Mouse (Mus musculus) spleen, adult 2 months (tissue): ENCODE measurements around the gene Mfap1a. TPM values are rescaled to one million over a fixed set of nuclear protein-coding genes. Genes with fewer than 3 reads are reported as not detected.
A peak's percentile ranks its signal among the peaks of the same experiment; 100 is the strongest.

Experiments
- DNase-seq, 2 experiments: peaks; one replicate each; pipeline versions ENCODE4 v3.0.0 to v3.0.0-alpha.2; 2012 to 2021; ENCODE audit warnings: low spot score in 2 of 2, low read depth in 1 of 2
- H3K27ac ChIP-seq: fragments of 200-500 bp; 2 replicates; pipeline ENCODE4 v1.5.1; 2012; ENCODE audit warnings: low read length, inconsistent platforms; ENCODE audit not compliant: insufficient read depth
- H3K27me3 ChIP-seq: fragments of 200-500 bp; 2 replicates; pipeline ENCODE4 v1.6.1; 2012; ENCODE audit warnings: mild to moderate bottlenecking, moderate library complexity, low read length, inconsistent platforms; ENCODE audit not compliant: control insufficient read depth, insufficient read depth
- H3K36me3 ChIP-seq: fragments of 200-500 bp; 2 replicates; pipeline ENCODE4 v1.6.1; 2012; ENCODE audit warnings: mild to moderate bottlenecking, low read length, inconsistent platforms; ENCODE audit not compliant: control insufficient read depth, insufficient read depth
- H3K4me1 ChIP-seq: fragments of 200-500 bp; 2 replicates; pipeline ENCODE4 v1.6.1; 2011; ENCODE audit warnings: inconsistent platforms; ENCODE audit not compliant: control insufficient read depth, insufficient read depth, insufficient read length
- H3K4me3 ChIP-seq: fragments of 200-500 bp; 2 replicates; pipeline ENCODE4 v1.5.1; 2011; ENCODE audit warnings: mild to moderate bottlenecking, inconsistent platforms; ENCODE audit not compliant: insufficient read depth, insufficient read length; ENCODE audit errors: extremely low read depth
- CTCF ChIP-seq: fragments of 200-500 bp; IDR thresholded peaks from 2 replicates; pipeline ENCODE4 v1.5.1; 2011; ENCODE audit warnings: mild to moderate bottlenecking, inconsistent platforms; ENCODE audit not compliant: insufficient read depth, insufficient read length, insufficient replicate concordance; ENCODE audit errors: extremely low read depth
- POLR2A ChIP-seq: fragments of 200-500 bp; IDR thresholded peaks from 2 replicates; pipeline ENCODE4 v1.6.1; 2011; ENCODE audit warnings: low read depth, low read length, inconsistent platforms
- WGBS: fragments of 180-500 bp; shearing (Covaris S2); methylation state at CpG from one replicate; pipeline ENCODE4 v1.1.7; 2018; 5-methylcytosine and 5-hydroxymethylcytosine counted together
- polyA plus RNA-seq: library from polyadenylated mRNA; depleted of rRNA; stranded (reverse); fragments of >200 nt; gene quantifications from 2 replicates; pipeline ENCODE4 v1.2.3, GENCODE M21; 2012

Gene Mfap1a
- polyA plus RNA-seq, 1 experiment = 1.8 TPM

DNA sequence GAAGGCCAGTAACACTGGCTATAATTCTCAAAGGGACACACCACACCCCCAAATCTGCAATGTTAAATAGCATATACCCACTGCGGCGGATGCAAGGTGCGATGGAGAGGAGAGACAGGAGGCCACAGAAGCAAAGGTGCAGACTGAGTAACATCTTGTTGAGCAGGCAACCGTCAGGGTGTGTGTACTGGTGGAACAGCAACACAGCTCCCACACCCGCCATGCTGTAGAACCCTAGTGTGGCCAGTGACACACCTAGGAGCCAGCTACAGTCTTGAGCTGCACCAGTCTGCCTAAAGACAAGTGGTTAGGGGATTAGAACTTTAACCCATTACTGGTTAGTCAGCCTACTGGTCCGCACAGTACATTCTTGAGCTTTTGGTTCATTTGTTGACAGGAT, 52.5 kb downstream of the Mfap1a start:
- no peak for DNase-seq
- 93% methylated on average over 6 of the region's 6 CpGs for WGBS
- Histone ChIP-seq H3K4me3 (no peak overlapping the region), H3K4me1 (peaks cover 15% of the 10 kb centered on the region), H3K27me3 (no peaks in the 10 kb centered on the region), H3K27ac (no peak overlapping the region), H3K36me3 (peaks cover 12% of the 10 kb centered on the region)
- no peak for TF ChIP-seq POLR2A
- no peak for TF ChIP-seq CTCF

DNA sequence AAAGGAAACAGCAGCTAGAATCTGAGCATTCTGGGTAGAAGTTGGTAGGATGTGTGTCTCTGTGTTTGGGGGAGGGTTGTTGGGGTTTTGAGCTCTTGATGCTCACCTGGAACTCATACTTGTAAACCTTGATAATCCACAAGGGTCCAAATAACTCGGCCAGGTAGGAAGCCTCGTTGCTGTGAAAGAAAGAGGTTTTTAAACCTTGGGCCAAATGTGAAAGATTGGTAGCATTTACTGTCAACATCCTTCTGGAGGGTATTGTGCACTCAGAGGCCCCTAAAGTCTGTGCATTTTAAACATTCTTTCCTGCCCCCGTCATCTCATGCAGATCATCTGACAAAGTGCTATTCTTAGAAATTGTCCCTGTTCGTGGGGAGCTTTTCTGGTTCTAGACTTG, 53.5 kb downstream of the Mfap1a start, which contains the start of gene Hypk:
Gene Hypk, plus strand, starts transcription at position 301 of the 400 bp plus-strand sequence.
- 72% methylated on average over 4 of the region's 4 CpGs for WGBS
- Histone ChIP-seq H3K4me1 (peaks cover 15% of the 10 kb centered on the region), H3K36me3 (peaks cover 10% of the 10 kb centered on the region), H3K4me3 (no peak within 1 kb of the TSS), H3K27ac (no peak within 1 kb of the TSS), H3K27me3 (no peaks in the 10 kb centered on the region)
- no peak for DNase-seq
- TF ChIP-seq CTCF (no peak), POLR2A (no peak)

DNA sequence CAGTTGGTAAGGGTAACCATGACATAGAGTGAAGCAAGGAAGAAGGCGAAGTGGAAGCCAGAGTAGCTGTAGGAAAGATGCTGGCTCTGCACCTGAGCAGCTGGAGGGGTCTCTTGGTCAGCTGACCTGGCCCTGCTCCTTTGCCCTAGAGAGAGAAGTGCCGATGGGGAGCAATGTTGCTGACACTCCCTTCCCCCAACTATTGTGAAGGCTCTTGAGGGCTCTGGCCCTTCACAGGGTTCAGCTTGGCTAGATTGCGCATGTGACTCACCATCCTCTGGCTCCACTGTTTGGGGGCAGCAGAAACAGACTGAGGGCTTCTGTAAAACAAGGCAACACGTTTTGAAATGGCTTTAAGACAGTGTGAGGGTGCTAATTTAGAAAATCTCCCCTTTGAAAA, 54.1 kb downstream of the Mfap1a start:
- H3K27ac ChIP-seq = no peak overlapping the region
- no peaks in the 10 kb centered on the region for H3K27me3 ChIP-seq
- H3K4me3 ChIP-seq = no peak overlapping the region
- DNase-seq = no peak
- 86% methylated on average over 4 of the region's 4 CpGs for WGBS
- H3K36me3 ChIP-seq = peaks cover 10% of the 10 kb centered on the region
- H3K4me1 ChIP-seq = peaks cover 11% of the 10 kb centered on the region
- no peak for TF ChIP-seq POLR2A
- no peak for TF ChIP-seq CTCF

DNA sequence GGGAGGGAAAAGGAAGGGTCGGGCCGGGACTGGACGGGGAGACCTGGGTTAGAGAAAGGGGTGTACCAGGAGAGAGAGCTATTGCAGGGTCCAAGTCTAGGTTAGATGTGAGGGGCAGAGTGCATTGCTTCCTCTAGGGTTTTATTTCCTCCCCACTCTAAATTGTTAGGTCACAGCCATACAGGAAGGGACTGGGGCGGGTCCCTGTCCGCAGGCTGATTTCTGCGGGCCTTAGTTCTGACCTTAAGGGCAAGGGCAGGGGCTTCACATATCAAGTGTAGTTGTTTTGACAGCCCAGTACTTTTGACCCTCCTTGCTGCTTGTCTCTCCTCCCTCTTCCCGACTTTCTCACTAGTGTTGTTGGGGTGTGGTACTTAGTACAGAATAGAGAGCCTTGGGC, 56.4 kb downstream of the Mfap1a start:
- TF ChIP-seq CTCF (no peak), POLR2A (no peak)
- DNase-seq = peak in 1 of 2 experiments; percentile 18
- WGBS = under 1% methylated on average over 7 of the region's 7 CpGs

DNA sequence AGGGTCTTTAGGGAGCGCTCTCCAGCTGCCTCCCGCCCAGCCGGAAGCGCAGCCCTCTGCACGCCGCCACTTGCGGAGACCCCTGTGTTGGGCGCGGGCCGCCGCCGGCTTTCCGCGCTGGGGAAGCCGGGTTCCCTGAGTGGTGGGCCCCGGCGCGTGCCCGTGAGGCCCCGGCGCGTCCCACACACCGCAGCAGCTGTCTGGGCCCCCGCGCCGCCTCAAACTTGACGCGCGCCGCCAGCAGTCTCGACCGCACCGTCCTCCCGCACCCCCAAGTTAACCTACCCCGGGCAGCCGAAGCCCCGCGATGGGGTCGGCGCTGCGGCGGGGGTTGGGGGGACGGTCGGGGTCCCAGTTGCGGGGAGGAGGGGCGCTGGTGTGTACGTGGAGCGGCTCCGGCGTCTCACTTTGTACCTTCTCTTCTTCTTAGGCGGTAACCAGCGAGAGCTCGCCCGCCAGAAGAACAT, 56.9 kb downstream of the Mfap1a start:
- no peak for DNase-seq
- Histone ChIP-seq H3K4me3 (peak overlapping the region; percentile 96), H3K4me1 (peaks cover 6% of the 10 kb centered on the region), H3K27ac (peak overlapping the region; percentile 95), H3K36me3 (peaks cover 10% of the 10 kb centered on the region), H3K27me3 (no peaks in the 10 kb centered on the region)
- under 1% methylated on average over 54 of the region's 54 CpGs for WGBS
- TF ChIP-seq CTCF (no peak), POLR2A (no peak)

More for the DNA sequence above, 56.4 kb downstream of the Mfap1a start:
- Histone ChIP-seq H3K27me3 (no peaks in the 10 kb centered on the region), H3K27ac (peak overlapping the region; percentile 95), H3K4me3 (peak overlapping the region; percentile 96), H3K36me3 (peaks cover 10% of the 10 kb centered on the region), H3K4me1 (peaks cover 6% of the 10 kb centered on the region)

DNA sequence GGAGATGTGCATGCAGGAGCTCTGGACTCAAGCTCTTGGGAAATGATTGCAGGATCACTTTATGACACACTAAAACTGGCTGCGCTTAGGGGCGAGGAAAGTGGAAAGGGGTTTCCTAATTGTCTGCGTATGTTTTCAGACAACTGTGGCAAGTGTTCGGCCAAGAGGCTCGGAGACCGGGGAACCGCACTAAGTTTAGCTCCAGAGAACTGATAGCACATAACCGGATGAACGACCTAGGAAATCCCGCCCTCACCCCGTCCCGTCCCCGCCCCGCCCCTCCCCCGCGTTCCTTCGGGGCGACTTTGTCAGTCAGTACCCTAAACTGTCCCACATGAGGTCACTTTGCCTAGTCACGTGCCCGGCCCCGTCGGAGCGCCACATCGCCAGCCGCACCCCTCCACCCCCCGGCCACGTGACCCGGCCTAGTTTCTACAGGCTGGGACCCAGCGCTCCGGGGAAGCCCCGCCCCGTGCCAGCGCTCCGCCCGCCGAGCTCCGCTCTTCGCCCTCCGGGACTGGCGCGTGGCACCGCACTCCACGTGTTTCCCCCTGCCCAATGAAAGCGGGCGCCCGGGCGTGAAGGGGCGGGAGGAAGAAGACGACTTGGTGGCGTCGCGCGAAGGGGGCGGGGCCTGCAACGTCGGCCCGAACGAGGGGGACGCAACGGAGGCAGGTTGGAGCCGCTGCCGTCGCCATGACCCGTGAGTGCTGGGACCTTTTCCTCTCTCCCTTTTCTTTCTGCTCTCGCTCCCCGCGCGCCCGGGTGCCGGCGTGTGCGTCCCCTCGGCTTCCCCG, 57.5 kb downstream of the Mfap1a start, which contains the start of gene Serf2:
Gene Serf2, plus strand, starts transcription at position 457 of the 797 bp plus-strand sequence.
- Histone ChIP-seq H3K36me3 (peaks cover 10% of the 10 kb centered on the region), H3K27ac (peak within 1 kb of the TSS; percentile 95), H3K4me1 (peaks cover 6% of the 10 kb centered on the region), H3K4me3 (peak within 1 kb of the TSS; percentile 96), H3K27me3 (no peaks in the 10 kb centered on the region)
- peak; percentile 98 to 100 for DNase-seq
- TF ChIP-seq POLR2A = peak; percentile 92
- TF ChIP-seq CTCF = no peak
- WGBS = under 1% methylated on average over 70 of the region's 74 CpGs
